Mouse (Mus musculus): Measurements from ENCODE around the gene Arl9.
A peak's percentile ranks its signal among the peaks of the same experiment; 100 is the strongest.
"Not testable (repeated sequence)": the region's sequence is repeated elsewhere in the genome, so short reads cannot be mapped to it uniquely, and the experiment has no call there.

The Arl9 gene

GRCm38 (mm10) chr5:77015544-77016482 lies 12.0 kb downstream of the Arl9 start, which contains the start of gene Thegl:
Gene Thegl (plus strand): TSS chr5:77016023.
- peak; percentile 57 for DNase-seq (ENCODE audit: low read depth, low spot score)

- no peak for DNase-seq (ENCODE audit: low read depth, low spot score)
Observed at GRCm38 (mm10) chr5:77028034-77028433, 24.2 kb downstream of the Arl9 start.

- peak; percentile 19 for DNase-seq (ENCODE audit: low read depth, low spot score)
Observed at GRCm38 (mm10) chr5:77029735-77030134, 25.9 kb downstream of the Arl9 start.

GRCm38 (mm10) chr5:77035101-77035500 lies 31.2 kb downstream of the Arl9 start:
- DNase-seq (ENCODE audit: low read depth, low spot score): not testable (repeated sequence)

GRCm38 (mm10) chr5:77038451-77038850 lies 34.6 kb downstream of the Arl9 start:
- DNase-seq (ENCODE audit: low read depth, low spot score): no peak

GRCm38 (mm10) chr5:77039391-77039790 lies 35.5 kb downstream of the Arl9 start:
- no peak for DNase-seq (ENCODE audit: low read depth, low spot score)

- DNase-seq (ENCODE audit: low read depth, low spot score): no peak
Observed at GRCm38 (mm10) chr5:77044362-77044761, 40.5 kb downstream of the Arl9 start.

GRCm38 (mm10) chr5:77052616-77053015 lies 48.8 kb downstream of the Arl9 start:
- no peak for DNase-seq (ENCODE audit: low read depth, low spot score)

GRCm38 (mm10) chr5:77056881-77057440 lies 53.1 kb downstream of the Arl9 start:
- DNase-seq (ENCODE audit: low read depth, low spot score): no peak
